Mouse (Mus musculus) embryonic facial prominence, embryonic 10.5 days (tissue): ENCODE measurements around the gene Gcgr. TPM values are rescaled to one million over a fixed set of nuclear protein-coding genes. Genes with fewer than 3 reads are reported as not detected.

Experiments used
- DNase-seq: peaks from one replicate; pipeline ENCODE4 v3.0.0-alpha.2; 2017; ENCODE audit warnings: low spot score
- H3K27ac ChIP-seq: fragments of 300-500 bp; sonication (generic); replicated peaks from 2 replicates; pipeline ENCODE4 v1.5.1; 2016; ENCODE audit warnings: mild to moderate bottlenecking
- H3K27me3 ChIP-seq: fragments of 300-500 bp; sonication (generic); replicated peaks from 2 replicates; pipeline ENCODE4 v1.6.1; 2016; ENCODE audit warnings: low read depth, mild to moderate bottlenecking; ENCODE audit not compliant: poor library complexity, severe bottlenecking
- H3K36me3 ChIP-seq: fragments of 300-500 bp; sonication (generic); replicated peaks from 2 replicates; pipeline ENCODE4 v1.6.1; 2016; ENCODE audit warnings: mild to moderate bottlenecking, moderate library complexity
- H3K4me1 ChIP-seq: fragments of 300-500 bp; sonication (generic); 2 replicates; pipeline ENCODE4 v1.6.1; 2016
- H3K4me3 ChIP-seq: fragments of 300-500 bp; sonication (generic); 2 replicates; pipeline ENCODE4 v1.5.1; 2016; ENCODE audit warnings: mild to moderate bottlenecking, moderate library complexity
- H3K9me3 ChIP-seq: fragments of 300-500 bp; sonication (generic); 2 replicates; pipeline ENCODE4 v1.6.1; 2016; ENCODE audit warnings: mild to moderate bottlenecking
- WGBS: fragments of 180-500 bp; shearing (Covaris S2); methylation state at CpG from one replicate; pipeline ENCODE4 v1.1.7; 2016; 5-methylcytosine and 5-hydroxymethylcytosine counted together
- polyA plus RNA-seq: library from polyadenylated mRNA; unstranded; fragments of >200 nt; fragmentation: Nextera tagmentation; extraction: Ambion mirVana; gene quantifications from 2 replicates; pipeline ENCODE4 v1.2.1, GENCODE M21; 2016

Gcgr gene
- polyA plus RNA-seq, 1 experiment from 2014 or later = 0.62 TPM

- H3K27ac ChIP-seq = peak overlapping the region; percentile 92
Observed at GRCm38 (mm10) chr11:120493351-120493750, 37.1 kb upstream of the Gcgr start.

GRCm38 (mm10) chr11:120493911-120494310 lies 36.6 kb upstream of the Gcgr start:
- Histone ChIP-seq H3K4me3 (0 out of 2 replicates have a peak overlapping the region, but pooled peaks have one; percentile 87), H3K36me3 (peaks cover 70% of the 10 kb centered on the region), H3K4me1 (peaks cover 47% of the 10 kb centered on the region), H3K27ac (no peak overlapping the region), H3K9me3 (no peaks in the 10 kb centered on the region), H3K27me3 (no peaks in the 10 kb centered on the region)
- WGBS = 82% methylated on average over 3 of the region's 3 CpGs
- no peak for DNase-seq

More at GRCm38 (mm10) chr11:120493351-120493750, 37.1 kb upstream of the Gcgr start:
- Histone ChIP-seq H3K4me3 (peak overlapping the region; percentile 87), H3K27me3 (no peaks in the 10 kb centered on the region), H3K4me1 (peaks cover 47% of the 10 kb centered on the region), H3K36me3 (peaks cover 70% of the 10 kb centered on the region), H3K9me3 (no peaks in the 10 kb centered on the region)
- no peak for DNase-seq
- WGBS = 65% methylated on average over 3 of the region's 3 CpGs

- WGBS = 90% methylated on average over 3 of the region's 3 CpGs
Observed at GRCm38 (mm10) chr11:120497436-120497835, 33.1 kb upstream of the Gcgr start.

GRCm38 (mm10) chr11:120498226-120498625 lies 32.3 kb upstream of the Gcgr start:
- H3K36me3 ChIP-seq = peaks cover 63% of the 10 kb centered on the region
- DNase-seq = no peak

More at GRCm38 (mm10) chr11:120497436-120497835, 33.1 kb upstream of the Gcgr start:
- peaks cover 63% of the 10 kb centered on the region for H3K36me3 ChIP-seq
- 0 out of 2 replicates have a peak overlapping the region, but pooled peaks have one; percentile 11 for H3K4me3 ChIP-seq
- H3K27ac ChIP-seq = no peak overlapping the region
- H3K4me1 ChIP-seq = peaks cover 23% of the 10 kb centered on the region
- DNase-seq = no peak
- H3K27me3 ChIP-seq = no peaks in the 10 kb centered on the region
- no peaks in the 10 kb centered on the region for H3K9me3 ChIP-seq

GRCm38 (mm10) chr11:120498891-120499290 lies 31.6 kb upstream of the Gcgr start:
- DNase-seq = no peak
- Histone ChIP-seq H3K36me3 (peaks cover 60% of the 10 kb centered on the region), H3K27me3 (no peaks in the 10 kb centered on the region), H3K4me3 (0 out of 2 replicates have a peak overlapping the region, but pooled peaks have one; percentile 2), H3K27ac (no peak overlapping the region), H3K9me3 (no peaks in the 10 kb centered on the region), H3K4me1 (peaks cover 8% of the 10 kb centered on the region; the same call in 1 of the 2 replicates)
- 89% methylated on average over 5 of the region's 5 CpGs for WGBS

More at GRCm38 (mm10) chr11:120498226-120498625, 32.3 kb upstream of the Gcgr start:
- Histone ChIP-seq H3K4me1 (peaks cover 15% of the 10 kb centered on the region), H3K27me3 (no peaks in the 10 kb centered on the region), H3K4me3 (peak overlapping the region; percentile 13; the same call in 1 of the 2 replicates), H3K9me3 (no peaks in the 10 kb centered on the region), H3K27ac (no peak overlapping the region)
- 92% methylated on average over 12 of the region's 12 CpGs for WGBS

- no peak overlapping the region for H3K4me3 ChIP-seq
- peaks cover 50% of the 10 kb centered on the region for H3K36me3 ChIP-seq
- H3K27ac ChIP-seq = no peak overlapping the region
- H3K9me3 ChIP-seq = no peaks in the 10 kb centered on the region
- H3K27me3 ChIP-seq = no peaks in the 10 kb centered on the region
- no peak for DNase-seq
- 85% methylated on average over 6 of the region's 6 CpGs for WGBS
- peaks cover 6% of the 10 kb centered on the region; the same call in 1 of the 2 replicates for H3K4me1 ChIP-seq
Observed at GRCm38 (mm10) chr11:120499894-120500293, 30.6 kb upstream of the Gcgr start.

GRCm38 (mm10) chr11:120500357-120500756 lies 30.1 kb upstream of the Gcgr start:
- H3K9me3 ChIP-seq = no peaks in the 10 kb centered on the region
- H3K36me3 ChIP-seq = peaks cover 46% of the 10 kb centered on the region
- peaks cover 6% of the 10 kb centered on the region; the same call in 1 of the 2 replicates for H3K4me1 ChIP-seq
- peak; percentile 12 for DNase-seq
- H3K27me3 ChIP-seq = no peaks in the 10 kb centered on the region
- no peak overlapping the region for H3K27ac ChIP-seq
- H3K4me3 ChIP-seq = no peak overlapping the region
- WGBS = 19% methylated on average over 3 of the region's 3 CpGs

- peaks cover 39% of the 10 kb centered on the region for H3K36me3 ChIP-seq
- WGBS = 69% methylated on average over 6 of the region's 6 CpGs
- no peak overlapping the region for H3K27ac ChIP-seq
- no peak overlapping the region for H3K4me3 ChIP-seq
- peaks cover 6% of the 10 kb centered on the region; the same call in 1 of the 2 replicates for H3K4me1 ChIP-seq
- no peaks in the 10 kb centered on the region for H3K27me3 ChIP-seq
- H3K9me3 ChIP-seq = no peaks in the 10 kb centered on the region
- DNase-seq = peak; percentile 11
Observed at GRCm38 (mm10) chr11:120501018-120501417, 29.5 kb upstream of the Gcgr start.

GRCm38 (mm10) chr11:120501701-120502100 lies 28.8 kb upstream of the Gcgr start:
- H3K4me1 ChIP-seq = peaks cover 6% of the 10 kb centered on the region; the same call in 1 of the 2 replicates
- DNase-seq = peak; percentile 7
- no peaks in the 10 kb centered on the region for H3K9me3 ChIP-seq
- H3K27me3 ChIP-seq = no peaks in the 10 kb centered on the region
- H3K36me3 ChIP-seq = peaks cover 32% of the 10 kb centered on the region
- H3K27ac ChIP-seq = no peak overlapping the region
- WGBS = 94% methylated on average over 4 of the region's 4 CpGs
- no peak overlapping the region for H3K4me3 ChIP-seq

GRCm38 (mm10) chr11:120505661-120506060 lies 24.8 kb upstream of the Gcgr start:
- WGBS = 86% methylated on average over 3 of the region's 3 CpGs
- Histone ChIP-seq H3K9me3 (no peaks in the 10 kb centered on the region), H3K4me1 (peaks cover 14% of the 10 kb centered on the region), H3K36me3 (no peaks in the 10 kb centered on the region), H3K4me3 (no peak overlapping the region), H3K27me3 (no peaks in the 10 kb centered on the region), H3K27ac (no peak overlapping the region)
- DNase-seq = no peak

- H3K4me3 ChIP-seq = no peak overlapping the region
- peak; percentile 15 for DNase-seq
- 63% methylated on average over 4 of the region's 4 CpGs for WGBS
- 0 out of 2 replicates have a peak, but pooled peaks cover 4% of the 10 kb centered on the region for H3K27me3 ChIP-seq
- peaks cover 21% of the 10 kb centered on the region for H3K4me1 ChIP-seq
- no peak overlapping the region for H3K27ac ChIP-seq
- no peaks in the 10 kb centered on the region for H3K9me3 ChIP-seq
- no peaks in the 10 kb centered on the region for H3K36me3 ChIP-seq
Observed at GRCm38 (mm10) chr11:120506899-120507298, 23.6 kb upstream of the Gcgr start.

- Histone ChIP-seq H3K36me3 (no peaks in the 10 kb centered on the region), H3K9me3 (no peaks in the 10 kb centered on the region), H3K27ac (no peak overlapping the region), H3K4me1 (peaks cover 23% of the 10 kb centered on the region), H3K27me3 (0 out of 2 replicates have a peak, but pooled peaks cover 4% of the 10 kb centered on the region), H3K4me3 (no peak overlapping the region)
- WGBS = 86% methylated on average over 13 of the region's 13 CpGs
- DNase-seq = peak; percentile 7
Observed at GRCm38 (mm10) chr11:120507611-120508289, 22.7 kb upstream of the Gcgr start.
